Mouse (Mus musculus) T-helper 1 cell (primary cell): ENCODE data around the gene Tsfm.

ENCODE experiments used
- in situ Hi-C: fragments of 300-600 bp; cut with MboI, MseI; formaldehyde crosslinking; loops from one replicate; pipeline ENCODE4 v1.15.1; 2025; ENCODE audit warnings: high pct_unique_total_duplicates

Gene Tsfm

DNA sequence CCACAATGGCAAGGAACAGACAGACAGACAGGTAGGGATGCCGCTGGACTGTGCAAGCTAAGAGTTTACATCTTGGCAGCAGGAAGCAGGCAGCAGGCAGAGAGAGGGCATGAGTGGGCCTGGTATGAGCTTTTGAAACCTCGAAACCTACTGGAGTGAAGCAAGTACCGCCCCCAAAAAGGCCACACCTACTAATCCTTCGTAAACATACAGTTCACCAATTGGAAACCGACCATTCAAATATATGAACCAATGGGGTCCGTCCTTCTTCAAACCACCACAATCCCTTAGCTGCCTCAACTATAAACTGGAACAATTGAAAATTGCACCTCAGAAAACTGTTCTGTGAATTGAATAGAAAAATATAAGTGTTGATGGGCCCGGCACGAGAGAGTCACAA, 66.8 kb downstream of the Tsfm start:
- in situ Hi-C loops = no loop called here

GRCm38 (mm10) chr10:126962966-126963330, 67.7 kb downstream of the Tsfm start:
- in situ Hi-C loops = no loop called here

GRCm38 (mm10) chr10:126962271-126962965, 68.2 kb downstream of the Tsfm start:
- in situ Hi-C loops = no loop called here

- in situ Hi-C loops = no loop called here
Observed at GRCm38 (mm10) chr10:126961757-126962156, 68.9 kb downstream of the Tsfm start.
